Mouse (Mus musculus) cerebellum, postnatal 36 days (tissue): ENCODE results near the gene Cx3cr1.

Experiments
- DNase-seq, 2 experiments: peaks; one replicate each; pipeline ENCODE4 v3.0.0; 2021 to 2022; ENCODE audit warnings: mixed read lengths in 2 of 2

The Cx3cr1 gene

GRCm38 (mm10) chr9:119852347-119853030 lies 217.2 kb downstream of the Cx3cr1 start:
- no peak for DNase-seq
